Mouse (Mus musculus): ENCODE measurements around the gene Farp2.

Gene Farp2

DNA sequence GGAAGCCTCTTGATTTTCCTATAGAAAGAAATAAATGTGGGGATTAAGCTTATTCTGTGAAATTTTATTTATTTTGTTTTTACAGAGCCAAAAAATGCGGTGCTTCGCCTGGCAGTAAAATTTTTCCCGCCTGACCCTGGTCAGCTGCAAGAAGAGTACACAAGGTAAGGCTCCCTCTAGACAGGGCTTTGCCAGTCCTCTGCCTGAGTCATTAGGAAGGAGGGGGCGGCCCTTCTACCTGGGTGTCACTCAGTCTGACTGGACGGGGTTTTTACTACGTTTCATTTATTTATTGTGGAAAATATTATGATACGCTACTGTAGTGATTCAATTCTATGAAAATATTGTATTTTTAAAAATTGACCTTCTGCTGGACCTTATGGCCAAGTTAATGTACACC lies 51.3 kb downstream of the Farp2 start:
- no peak for DNase-seq (ENCODE audit: low spot score)

DNA sequence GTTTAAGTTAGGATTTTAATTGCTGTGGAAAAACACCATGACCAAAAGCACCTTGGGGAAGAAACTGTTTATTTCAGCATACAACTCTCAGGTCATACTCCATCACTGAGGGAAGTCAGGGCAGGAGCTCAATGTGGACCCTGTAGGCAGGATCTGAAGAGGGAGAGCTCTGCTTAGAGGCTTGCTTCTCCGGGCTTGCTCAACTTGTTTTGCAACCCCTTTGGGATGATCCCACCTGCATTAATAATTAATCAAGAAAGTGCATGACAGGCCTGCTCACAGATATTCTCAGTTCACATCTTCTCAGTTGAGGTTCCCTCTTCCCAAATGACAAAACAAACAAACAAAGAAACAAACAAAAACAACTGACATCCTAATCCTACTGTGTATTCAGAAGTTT lies 51.8 kb downstream of the Farp2 start:
- no peak for DNase-seq (ENCODE audit: low spot score)

DNA sequence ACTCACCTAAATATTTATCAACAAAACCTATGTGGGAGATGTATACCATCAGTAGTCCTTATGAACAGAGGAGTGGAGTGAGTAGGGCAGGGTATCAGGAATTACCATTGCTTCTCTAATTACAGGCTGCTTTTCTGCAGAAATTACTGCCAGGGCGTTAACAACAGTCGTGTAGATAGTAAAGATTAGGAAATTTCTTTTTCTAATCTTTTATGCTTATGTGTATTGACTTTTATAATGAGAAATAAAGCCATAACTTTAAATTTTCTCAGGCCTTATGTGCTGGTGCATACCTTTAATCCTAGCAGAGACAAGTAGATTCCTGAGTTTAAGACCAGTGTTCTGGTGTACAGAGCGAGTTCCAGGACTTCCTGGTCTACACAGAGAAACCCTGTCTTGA lies 52.9 kb downstream of the Farp2 start:
- DNase-seq (ENCODE audit: low spot score) = no peak

DNA sequence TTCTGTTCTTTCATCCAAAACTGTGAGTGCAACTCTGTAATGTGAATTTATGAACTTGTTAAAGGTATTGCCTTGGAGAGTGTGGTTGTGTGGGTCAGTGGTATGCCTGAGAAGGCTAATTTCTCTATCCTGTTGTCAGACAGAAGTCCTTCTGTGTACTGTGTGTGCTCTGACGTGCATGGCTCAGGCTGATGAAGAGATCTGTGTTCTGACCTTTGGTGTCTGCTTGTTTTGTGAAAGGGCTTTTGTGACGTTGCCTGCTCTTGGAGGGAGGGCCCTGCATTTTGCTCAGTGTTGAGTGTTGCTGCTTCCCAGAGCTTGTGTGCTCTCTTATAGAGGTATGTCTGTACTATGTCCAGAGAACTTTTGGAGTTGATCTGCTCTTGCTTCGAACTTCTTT lies 55.1 kb downstream of the Farp2 start:
- DNase-seq (ENCODE audit: low spot score) = no peak

DNA sequence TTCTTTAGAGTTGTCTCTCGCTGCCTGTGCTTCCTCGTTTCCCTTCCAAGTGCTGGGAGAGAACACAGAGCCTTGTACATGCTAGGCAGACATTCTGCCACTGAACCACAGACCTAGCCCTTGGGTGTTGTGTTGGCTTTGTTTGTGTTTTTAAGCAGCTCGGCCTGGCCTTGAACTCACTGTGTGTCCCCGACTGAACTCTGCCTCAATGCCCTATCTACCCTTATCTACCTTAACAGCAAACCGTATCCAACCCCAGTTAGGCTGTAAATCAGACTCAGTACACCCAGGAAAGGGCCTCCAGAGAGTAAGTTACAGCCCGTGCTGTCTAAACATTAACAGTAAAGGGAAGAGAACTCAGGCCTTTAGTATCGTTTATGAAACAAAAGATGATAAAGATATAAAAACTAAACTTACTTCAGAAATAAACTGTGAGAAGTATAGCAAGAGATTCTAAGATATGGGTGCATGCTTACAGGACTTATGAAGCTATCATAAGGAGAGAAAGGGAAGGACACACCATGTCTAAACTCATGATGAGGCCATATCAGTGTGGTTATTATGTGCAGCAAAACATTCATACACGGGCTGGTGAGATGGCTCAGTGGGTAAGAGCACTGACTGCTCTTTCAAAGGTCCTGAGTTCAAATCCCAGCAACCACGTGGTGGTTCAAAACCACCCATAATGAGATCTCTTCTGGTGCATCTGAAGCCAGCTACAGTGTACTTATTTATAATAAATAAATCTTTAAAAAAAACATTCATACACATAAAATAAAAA lies 56.0 kb downstream of the Farp2 start:
- DNase-seq (ENCODE audit: low spot score) = no peak

DNA sequence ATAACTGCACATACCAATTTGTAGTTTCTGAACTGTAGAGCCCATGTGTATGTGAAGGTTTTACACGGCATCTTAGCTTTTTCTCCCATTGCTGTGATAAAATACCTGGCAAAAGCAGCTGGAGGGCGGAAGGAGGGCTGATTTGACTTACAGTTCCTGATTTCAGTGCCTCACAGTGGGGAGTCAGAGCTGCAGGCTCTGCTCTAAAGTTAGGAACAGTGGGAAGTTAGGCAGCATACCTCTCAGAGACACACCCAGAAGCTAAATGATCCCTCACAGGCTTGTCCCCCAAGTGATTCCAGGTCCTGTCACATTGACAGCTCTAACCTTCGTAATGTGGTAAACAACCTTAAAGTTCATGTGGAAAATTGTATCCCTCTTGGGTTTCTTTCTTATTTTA lies 65.2 kb downstream of the Farp2 start:
- DNase-seq (ENCODE audit: low spot score) = no peak

DNA sequence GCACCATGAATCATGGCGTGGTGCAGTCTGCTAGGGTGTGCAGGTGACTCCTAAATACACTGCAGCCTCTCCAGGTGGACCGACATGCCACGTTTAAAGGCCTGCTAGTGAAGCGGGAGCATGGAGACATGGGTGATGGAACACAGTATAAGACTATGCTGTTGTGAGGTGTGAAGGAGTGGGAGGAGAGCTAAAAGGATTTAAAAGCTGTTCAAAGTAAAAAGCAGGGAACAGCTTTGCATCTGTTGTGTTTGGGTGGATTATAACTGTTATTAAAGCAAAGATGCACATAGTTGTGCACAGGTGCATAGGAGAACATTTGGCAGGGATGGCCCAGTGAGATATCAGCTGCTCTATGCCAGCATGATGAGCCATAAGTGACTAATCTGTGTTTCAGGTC lies 66.0 kb downstream of the Farp2 start:
- no peak for DNase-seq (ENCODE audit: low spot score)

DNA sequence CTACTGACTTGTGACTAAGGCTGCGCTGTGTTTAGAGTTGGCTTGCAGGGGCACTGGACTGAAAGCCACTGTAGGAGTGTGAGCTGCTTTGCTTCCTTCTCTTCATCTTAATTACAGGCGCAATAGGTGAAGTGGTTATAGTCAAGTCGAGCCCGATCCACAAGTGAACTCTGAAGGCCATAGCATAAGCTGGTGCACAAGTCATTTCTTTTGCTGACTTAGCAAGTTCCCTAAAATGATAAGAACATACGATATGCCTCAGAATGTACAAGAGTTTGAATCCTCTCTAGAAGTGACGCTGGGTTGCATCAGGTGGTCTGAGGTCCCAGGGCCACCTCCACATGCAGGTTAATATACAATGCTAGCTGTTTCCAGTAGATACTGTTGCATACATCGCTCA lies 69.7 kb downstream of the Farp2 start:
- no peak for DNase-seq (ENCODE audit: low spot score)

DNA sequence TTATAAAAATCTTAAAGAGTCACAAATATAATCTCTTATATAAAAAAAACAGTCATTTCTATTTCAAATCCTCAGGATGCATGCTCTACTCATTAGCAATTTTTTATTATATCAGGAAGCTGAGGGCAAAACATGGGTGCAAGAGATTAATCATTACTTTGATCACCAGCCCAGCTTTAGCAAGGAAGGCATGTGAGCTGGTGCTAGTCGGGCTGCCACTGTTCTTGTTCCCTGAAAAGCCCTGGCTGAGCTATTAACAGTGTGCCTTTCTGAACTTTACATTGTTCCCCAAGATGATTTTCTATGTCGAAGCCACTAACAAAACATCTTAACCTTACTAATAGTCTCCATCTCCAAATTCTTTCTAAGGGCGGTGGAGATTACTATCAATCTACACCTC lies 76.5 kb downstream of the Farp2 start:
- no peak for DNase-seq (ENCODE audit: low spot score)

DNA sequence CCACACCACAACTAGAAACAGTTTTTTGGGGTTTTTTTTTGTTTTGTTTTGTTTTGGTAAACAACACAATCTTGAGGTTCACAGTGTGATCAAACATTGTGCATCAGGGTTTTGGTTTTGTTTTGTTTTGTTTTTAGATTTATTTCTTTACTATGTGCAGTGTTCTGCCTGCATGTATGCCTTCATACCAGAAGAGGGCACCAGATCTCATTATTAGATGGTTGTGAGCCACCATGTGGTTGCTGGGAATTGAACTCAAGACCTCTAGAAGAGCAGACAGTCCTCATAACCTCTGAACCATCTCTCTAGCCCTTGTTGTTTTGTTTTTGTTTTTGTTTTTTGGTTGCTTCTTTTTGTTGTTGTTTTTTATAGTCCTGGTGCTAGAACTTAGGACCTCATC lies 82.1 kb downstream of the Farp2 start:
- DNase-seq (ENCODE audit: low spot score) = no peak

DNA sequence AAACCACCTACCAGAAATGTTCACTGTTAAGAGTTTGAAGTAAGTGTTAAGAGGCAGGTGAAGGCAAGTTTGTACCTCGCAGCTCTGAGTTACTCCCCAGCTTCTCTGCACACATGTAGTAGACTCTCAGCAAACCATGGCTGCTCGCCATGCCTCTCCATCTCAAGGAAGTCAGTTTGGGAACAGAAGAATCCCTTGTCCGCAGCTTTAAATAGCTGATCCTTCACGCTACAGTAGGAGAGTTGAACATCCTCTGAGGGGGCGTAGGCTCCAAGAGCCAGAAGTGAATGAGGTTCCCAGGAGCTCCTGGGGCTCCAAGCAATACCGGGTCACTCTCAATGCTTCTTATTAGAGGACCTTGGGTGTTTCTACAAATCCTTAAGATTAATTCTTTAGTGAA lies 84.0 kb downstream of the Farp2 start:
- DNase-seq (ENCODE audit: low spot score) = no peak

DNA sequence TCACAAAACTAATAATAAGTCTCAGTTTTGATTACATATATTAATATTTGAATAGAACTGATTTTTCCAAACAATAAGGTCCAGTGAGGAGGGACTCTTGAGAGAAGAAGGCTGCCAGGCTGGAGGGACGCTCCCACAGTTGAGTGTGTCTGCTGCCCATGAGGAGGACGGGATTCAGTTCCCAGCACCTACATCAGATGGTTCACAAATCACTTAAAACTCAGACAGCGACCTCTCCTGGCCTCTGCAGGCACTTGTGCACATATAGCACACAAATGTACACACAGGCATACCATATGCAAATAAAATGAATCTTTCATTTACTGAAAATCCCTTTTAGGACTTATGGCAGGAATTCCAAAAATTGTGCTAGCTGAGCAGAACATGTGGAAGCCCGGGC lies 91.0 kb downstream of the Farp2 start:
- DNase-seq (ENCODE audit: low spot score) = no peak

DNA sequence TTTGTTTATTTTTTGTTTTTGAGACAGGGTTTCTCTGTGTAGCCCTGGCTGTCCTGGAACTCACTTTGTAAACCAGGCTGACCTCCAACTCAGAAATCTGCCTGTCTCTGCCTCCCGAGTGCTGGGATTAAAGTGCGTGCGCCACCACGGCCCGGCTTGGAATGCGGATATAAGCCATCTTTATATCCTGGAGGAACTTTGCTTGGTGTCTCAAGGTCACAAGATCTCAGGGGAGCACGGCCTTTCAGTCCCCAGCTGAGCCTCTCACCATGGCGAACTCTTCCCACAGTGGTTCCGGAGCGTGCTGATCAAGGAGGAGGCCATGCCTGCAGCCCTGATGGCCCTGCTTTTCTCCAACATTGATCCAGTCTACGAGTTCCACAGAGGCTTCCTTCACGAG lies 92.0 kb downstream of the Farp2 start:
- DNase-seq (ENCODE audit: low spot score) = no peak

DNA sequence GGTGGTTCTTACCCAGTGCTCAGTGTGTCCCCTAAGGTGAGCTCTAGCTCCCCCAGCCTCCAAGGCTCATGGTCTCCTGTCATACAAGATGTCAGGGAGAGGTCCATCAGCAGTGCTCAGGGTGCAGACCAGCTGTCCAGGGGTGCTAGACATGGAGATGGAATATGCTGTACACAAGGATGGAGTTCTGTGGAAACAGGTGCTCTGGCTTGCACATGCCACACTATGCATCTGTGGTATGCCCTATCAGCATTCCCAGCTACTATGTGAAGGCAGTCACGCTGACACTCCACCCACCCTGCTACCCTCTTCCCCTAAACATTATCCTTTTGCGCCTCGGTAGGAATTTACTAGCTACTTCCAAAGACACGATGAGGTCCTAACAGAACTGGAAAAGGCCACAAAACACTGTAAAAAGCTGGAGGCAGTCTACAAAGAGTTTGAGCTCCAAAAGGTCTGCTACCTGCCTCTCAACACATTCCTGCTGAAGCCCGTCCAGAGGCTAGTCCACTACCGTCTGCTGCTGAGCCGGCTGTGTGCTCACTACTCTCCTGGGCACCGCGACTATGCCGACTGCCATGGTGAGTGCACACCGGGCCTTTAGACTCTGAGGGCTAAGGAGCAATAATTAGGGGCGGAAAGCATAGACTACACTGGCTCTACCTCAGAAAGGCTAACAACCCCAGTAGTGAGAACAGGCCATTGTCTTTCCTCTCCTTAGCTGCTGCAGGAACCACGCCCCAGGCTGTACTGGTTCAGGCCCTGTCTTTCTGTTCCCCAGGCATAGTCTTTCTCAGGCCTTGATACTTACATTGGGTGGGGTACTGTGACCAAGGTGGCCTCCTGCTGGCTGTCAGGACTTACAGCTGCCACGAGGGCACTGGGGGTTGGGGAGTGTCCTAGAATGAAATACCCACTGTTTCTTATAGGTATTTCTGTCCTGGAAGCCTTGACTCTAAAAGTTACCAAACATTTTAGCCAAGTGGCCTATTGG lies 95.5 kb downstream of the Farp2 start:
- DNase-seq (ENCODE audit: low spot score) = no peak

DNA sequence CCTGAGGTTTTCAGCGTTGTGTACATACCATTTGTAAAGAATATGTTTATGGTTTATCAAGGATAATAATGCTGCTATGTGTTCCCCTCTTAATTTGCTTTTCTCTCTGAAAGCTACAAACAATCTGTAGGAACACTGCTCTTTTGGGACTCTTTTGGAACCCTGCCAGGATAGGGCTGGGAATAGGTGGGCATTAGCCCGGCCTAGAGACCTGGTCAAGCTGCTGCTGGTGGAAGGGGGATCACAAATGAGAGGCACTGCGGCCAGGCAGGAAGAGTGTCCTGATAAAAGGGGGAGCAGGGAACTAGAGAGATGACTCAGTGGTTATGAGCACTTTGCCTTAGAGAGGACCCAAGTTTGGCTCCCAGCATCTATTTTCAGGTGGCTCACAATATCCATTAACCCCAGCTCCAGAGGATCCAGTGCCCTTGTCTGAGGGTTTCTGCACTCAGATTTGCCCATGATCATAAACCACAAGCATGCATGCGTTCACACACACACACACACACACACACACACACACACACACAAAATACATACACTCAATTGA lies 96.9 kb downstream of the Farp2 start:
- no peak for DNase-seq (ENCODE audit: low spot score)

DNA sequence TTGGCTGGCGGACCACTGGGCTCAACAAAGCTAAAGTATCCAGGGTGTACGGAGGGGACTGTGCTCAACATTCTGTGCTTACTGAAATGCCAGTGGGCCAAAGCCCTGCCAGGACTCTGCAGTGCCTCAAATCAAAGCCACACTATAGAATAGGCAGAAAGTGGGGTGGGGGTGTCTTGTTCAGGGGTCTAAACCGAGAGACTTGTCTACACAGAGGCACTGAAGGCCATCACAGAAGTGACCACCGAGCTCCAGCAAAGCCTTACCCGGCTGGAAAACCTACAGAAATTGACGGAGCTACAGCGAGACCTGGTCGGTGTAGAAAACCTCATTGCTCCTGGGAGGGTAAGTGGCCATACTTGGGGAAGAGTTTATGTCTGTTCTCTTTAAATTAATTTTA lies 97.9 kb downstream of the Farp2 start:
- no peak for DNase-seq (ENCODE audit: low spot score)

DNA sequence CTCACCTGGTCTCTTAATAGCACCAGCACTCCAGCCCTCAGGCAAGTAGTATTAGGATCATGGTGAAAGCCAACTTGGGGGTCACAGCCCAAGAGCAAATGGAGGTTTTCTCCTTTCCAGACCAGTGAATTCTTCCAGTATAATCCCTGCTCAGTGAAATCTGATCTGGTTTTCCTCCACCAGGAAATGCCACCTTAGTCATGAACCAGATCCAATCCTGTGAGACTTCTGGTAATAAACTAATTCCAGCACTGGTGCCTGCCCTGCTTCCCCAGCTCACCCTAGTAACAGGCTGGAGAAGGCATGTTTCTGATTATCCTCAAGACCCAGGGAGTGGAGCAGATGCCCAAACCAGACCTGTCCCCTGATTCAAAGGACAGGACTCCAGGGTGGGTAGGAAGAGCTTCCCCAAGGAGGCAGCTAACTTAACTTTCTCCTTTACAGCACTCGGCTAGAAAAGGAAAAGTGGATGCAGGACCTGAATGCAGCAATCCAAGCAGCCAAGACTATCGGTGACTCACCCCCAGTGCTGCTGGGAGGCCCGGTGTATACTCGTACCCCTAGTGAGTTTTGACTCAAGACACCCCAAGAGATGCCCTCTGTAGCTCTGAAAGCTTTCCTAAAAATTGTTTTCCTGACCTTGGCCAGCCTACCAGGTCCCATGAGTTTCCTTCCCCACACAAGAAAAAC lies 106.3 kb downstream of the Farp2 start:
- DNase-seq (ENCODE audit: low spot score) = no peak

DNA sequence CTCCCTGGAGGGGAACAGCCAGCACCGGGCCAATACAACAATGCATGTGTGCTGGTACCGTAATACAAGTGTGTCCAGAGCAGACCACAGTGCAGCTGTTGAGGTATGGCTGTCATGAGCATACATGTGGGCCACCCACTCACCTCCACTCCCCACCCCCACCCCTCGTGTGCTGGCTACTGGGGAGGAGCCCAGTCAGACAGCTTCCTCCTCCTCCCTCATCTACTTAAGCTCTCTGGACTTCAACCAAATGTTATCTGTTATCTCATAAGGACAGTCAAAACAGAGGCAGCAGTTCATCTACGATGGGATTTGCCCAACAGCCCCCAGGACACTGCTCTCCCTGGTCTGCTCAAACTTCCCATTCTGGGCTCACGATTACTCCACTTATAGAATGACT lies 107.1 kb downstream of the Farp2 start:
- DNase-seq (ENCODE audit: low spot score) = no peak

DNA sequence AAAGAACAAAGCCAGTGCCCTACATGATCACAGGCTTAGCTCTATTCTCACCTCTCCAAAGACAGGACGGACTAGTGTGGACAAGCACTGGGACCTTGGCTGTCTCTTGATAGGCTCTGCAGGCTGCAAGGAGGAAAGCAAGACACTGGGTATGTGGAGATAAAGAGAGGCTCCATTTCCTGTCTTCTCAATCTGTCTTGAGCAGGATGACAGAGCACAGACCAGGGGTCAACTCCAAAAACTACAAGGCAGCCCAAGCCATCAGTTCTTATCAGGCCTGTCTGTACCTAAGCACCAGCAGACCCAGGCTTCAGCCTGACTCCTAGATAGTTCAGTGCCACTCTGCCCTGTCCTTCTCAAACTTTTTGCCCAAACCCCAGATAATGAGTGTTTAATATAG lies 112.6 kb downstream of the Farp2 start:
- DNase-seq (ENCODE audit: low spot score) = no peak

DNA sequence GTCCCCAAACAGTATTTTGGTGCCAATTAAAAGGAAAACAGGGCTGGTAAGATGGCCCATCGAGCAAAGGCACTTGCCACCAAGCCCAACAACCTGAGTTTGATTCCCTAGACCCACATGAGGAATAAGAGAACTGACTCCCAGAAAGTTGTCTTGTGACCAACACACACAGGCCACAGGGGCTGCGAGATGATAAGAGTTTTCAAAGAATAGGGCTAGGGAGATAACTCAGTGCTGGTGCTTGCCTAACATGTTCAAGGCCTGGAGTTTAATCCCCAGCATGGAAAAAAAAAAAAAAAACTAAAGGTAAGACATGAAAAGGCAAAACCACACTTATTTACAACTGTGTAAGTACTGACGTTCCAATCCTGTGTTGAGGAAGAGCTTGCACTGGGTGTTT lies 118.9 kb downstream of the Farp2 start:
- no peak for DNase-seq (ENCODE audit: low spot score)

DNA sequence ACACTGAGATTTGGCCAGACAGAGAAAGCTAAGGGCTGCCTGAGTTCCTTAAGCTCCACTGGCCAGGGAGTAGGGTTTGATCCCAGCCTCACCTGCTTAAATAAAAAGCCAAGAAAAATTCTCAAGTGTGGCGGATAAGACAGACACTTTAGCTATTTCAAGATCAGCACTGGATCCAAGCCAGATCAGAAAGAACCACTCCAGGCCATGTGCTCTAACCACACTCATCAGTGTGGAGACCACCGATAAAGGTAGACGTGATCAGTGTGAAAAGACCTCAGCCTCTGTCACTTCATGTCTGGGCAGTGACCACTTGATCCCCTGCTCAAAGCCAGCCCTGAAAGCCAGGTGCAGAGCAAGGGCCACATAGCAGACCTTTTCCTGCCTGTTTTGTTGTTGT lies 120.8 kb downstream of the Farp2 start:
- no peak for DNase-seq (ENCODE audit: low spot score)

DNA sequence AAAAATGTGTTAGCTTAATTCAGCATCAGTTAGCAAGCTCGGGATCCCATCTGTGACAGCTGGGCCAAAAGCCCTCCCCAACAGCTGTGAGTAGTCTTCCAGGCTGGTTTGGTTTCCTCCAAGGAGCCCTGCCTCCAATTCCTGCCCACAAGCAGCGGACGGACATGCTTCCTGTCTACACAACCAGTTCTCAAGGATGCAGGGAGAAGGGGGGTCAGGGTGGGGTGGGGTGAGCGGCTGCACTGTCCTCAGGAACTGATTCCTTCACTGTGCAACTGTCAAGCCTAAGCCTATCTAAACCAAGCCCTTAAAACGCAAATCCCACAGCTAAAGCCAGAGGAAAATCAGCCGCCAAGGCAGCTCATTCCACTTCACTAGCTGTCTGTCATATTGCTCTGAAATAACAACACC lies 122.6 kb downstream of the Farp2 start:
- no peak for DNase-seq (ENCODE audit: low spot score)
